Mouse (Mus musculus) myocyte (in vitro differentiated cells): ENCODE data around the gene Thada.

Experiments used
- POLR2A ChIP-seq: IDR thresholded peaks from one replicate; pipeline ENCODE4 v1.6.1; 2011; ENCODE audit warnings: low read depth, mild to moderate bottlenecking, control low read depth, moderate library complexity; ENCODE audit not compliant: insufficient read length
- TCF12 ChIP-seq: IDR thresholded peaks from one replicate; pipeline ENCODE4 v1.6.1; 2011; ENCODE audit warnings: mild to moderate bottlenecking, control low read depth; ENCODE audit not compliant: poor library complexity, insufficient read depth, severe bottlenecking

DNA sequence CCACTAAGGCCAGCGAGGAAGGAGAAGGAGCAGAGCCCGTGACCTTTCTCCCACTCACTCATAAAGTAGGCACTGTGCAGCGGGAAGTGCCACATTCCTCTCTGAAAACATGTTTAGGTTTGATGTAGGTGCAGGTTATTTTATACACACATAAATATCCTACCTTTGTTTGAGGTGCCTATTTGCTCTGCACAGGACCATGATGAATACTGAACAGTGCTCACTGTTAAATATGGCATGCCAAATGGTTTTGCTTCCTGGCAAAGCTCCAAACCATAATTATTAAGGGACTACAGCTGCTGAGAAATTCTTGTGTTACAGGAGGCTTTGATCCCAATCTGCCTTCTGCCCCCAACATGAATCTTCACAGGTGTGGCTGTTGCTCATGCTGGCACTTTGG is 259.8 kb downstream of the Thada start:
- no peak for TF ChIP-seq POLR2A
- TF ChIP-seq TCF12, result no peak
